Mouse (Mus musculus) ES-E14 (cell line): Measurements from ENCODE around the gene Bbs10.

ENCODE experiments used
- CHD2 ChIP-seq: IDR thresholded peaks from 2 replicates; pipeline ENCODE4 v1.6.1; 2014; ENCODE audit warnings: mild to moderate bottlenecking, low read depth, low read length, inconsistent platforms
- HCFC1 ChIP-seq: IDR thresholded peaks from 2 replicates; pipeline ENCODE4 v1.6.1; 2012; ENCODE audit warnings: low read length, inconsistent platforms, borderline replicate concordance; ENCODE audit not compliant: insufficient read depth
- MAFK ChIP-seq: IDR thresholded peaks from 2 replicates; pipeline ENCODE4 v1.6.1; 2014; ENCODE audit warnings: mild to moderate bottlenecking, low read depth, low read length, inconsistent platforms; ENCODE audit not compliant: insufficient read depth
- ZC3H11A ChIP-seq: IDR thresholded peaks from 2 replicates; pipeline ENCODE4 v1.6.1; 2012; ENCODE audit warnings: low read depth, mild to moderate bottlenecking, inconsistent platforms, low read length, borderline replicate concordance
- ZNF384 ChIP-seq: IDR thresholded peaks from 2 replicates; pipeline ENCODE4 v1.6.1; 2012; ENCODE audit warnings: low read depth, low read length, inconsistent platforms

- no peak for TF ChIP-seq ZNF384
- no peak for TF ChIP-seq HCFC1
- no peak for TF ChIP-seq ZC3H11A
- no peak for TF ChIP-seq CHD2
- TF ChIP-seq MAFK, result no peak
Measured at GRCm38 (mm10) chr10:111314636-111315395, 16.3 kb downstream of the Bbs10 start.
